Mouse (Mus musculus) megakaryocyte, adult 5-6 weeks (primary cell): ENCODE results near the gene Dph2. TPM values are rescaled to one million over a fixed set of nuclear protein-coding genes. Genes with fewer than 3 reads are reported as not detected.

Experiments
- ATAC-seq: 2 replicates; pipeline ENCODE4 v1.8.0; 2016; ENCODE audit warnings: mild to moderate bottlenecking, inconsistent platforms; ENCODE audit not compliant: poor library complexity, severe bottlenecking
- total RNA-seq, 2 experiments: library from RNA; stranded (forward) in 1 of 2; stranded (reverse) in 1 of 2; fragments of 153-499, 151-499 nt in 1 of 2; fragments of 221-1000, 200-1000 nt in 1 of 2; gene quantifications; 2 replicates each; pipeline versions ENCODE4 v1.2.3 to v1.2.4; 2015 to 2017

The Dph2 gene
- total RNA-seq, 2 experiments from 2014 or later, result 4.3 to 5.2 TPM

GRCm38 (mm10) chr4:117878301-117878700 lies 13.5 kb downstream of the Dph2 start:
- no peak for ATAC-seq

GRCm38 (mm10) chr4:117873615-117874014 lies 18.2 kb downstream of the Dph2 start:
- ATAC-seq, result no peak

GRCm38 (mm10) chr4:117872471-117872886 lies 19.4 kb downstream of the Dph2 start, which contains the start of gene Ccdc24:
Gene Ccdc24, minus strand, starts transcription at chr4:117872557.
- ATAC-seq, result no peak

GRCm38 (mm10) chr4:117871787-117872186 lies 20.0 kb downstream of the Dph2 start:
- no peak for ATAC-seq

GRCm38 (mm10) chr4:117870437-117870836 lies 21.4 kb downstream of the Dph2 start:
- no peak for ATAC-seq

GRCm38 (mm10) chr4:117869317-117869716 lies 22.5 kb downstream of the Dph2 start:
- ATAC-seq, result no peak

- ATAC-seq, result peak; percentile 57
Measured at GRCm38 (mm10) chr4:117867823-117868222, 24.0 kb downstream of the Dph2 start.

GRCm38 (mm10) chr4:117867000-117867399 lies 24.8 kb downstream of the Dph2 start:
- peak; percentile 55 for ATAC-seq

- ATAC-seq, result peak; percentile 51
Measured at GRCm38 (mm10) chr4:117866083-117866482, 25.7 kb downstream of the Dph2 start.

GRCm38 (mm10) chr4:117862823-117863222 lies 29.0 kb downstream of the Dph2 start:
- peak; percentile 45; the same call in 1 of the 2 replicates for ATAC-seq

GRCm38 (mm10) chr4:117860570-117860969 lies 31.3 kb downstream of the Dph2 start:
- ATAC-seq, result no peak

- peak; percentile 45; the same call in 1 of the 2 replicates for ATAC-seq
Measured at GRCm38 (mm10) chr4:117858794-117859193, 33.0 kb downstream of the Dph2 start.

- ATAC-seq, result no peak
Measured at GRCm38 (mm10) chr4:117855146-117855545, 36.7 kb downstream of the Dph2 start.

- ATAC-seq, result no peak
Measured at GRCm38 (mm10) chr4:117852152-117852868, 39.5 kb downstream of the Dph2 start.

- no peak for ATAC-seq
Measured at GRCm38 (mm10) chr4:117850871-117851270, 41.0 kb downstream of the Dph2 start.

- ATAC-seq, result no peak
Measured at GRCm38 (mm10) chr4:117850176-117850575, 41.7 kb downstream of the Dph2 start.

- no peak for ATAC-seq
Measured at GRCm38 (mm10) chr4:117849506-117849905, 42.3 kb downstream of the Dph2 start.

GRCm38 (mm10) chr4:117849063-117849462 lies 42.8 kb downstream of the Dph2 start:
- no peak for ATAC-seq

GRCm38 (mm10) chr4:117847011-117847410 lies 44.8 kb downstream of the Dph2 start:
- ATAC-seq, result no peak

GRCm38 (mm10) chr4:117846261-117846660 lies 45.6 kb downstream of the Dph2 start:
- ATAC-seq, result no peak

GRCm38 (mm10) chr4:117845316-117845715 lies 46.5 kb downstream of the Dph2 start:
- ATAC-seq, result no peak

- ATAC-seq, result no peak
Measured at GRCm38 (mm10) chr4:117844467-117844866, 47.4 kb downstream of the Dph2 start.

GRCm38 (mm10) chr4:117843101-117843500 lies 48.7 kb downstream of the Dph2 start:
- ATAC-seq, result no peak
